Comparison of ENCODE assay signal across 23 mouse cellular contexts in the genomic region with DNA sequence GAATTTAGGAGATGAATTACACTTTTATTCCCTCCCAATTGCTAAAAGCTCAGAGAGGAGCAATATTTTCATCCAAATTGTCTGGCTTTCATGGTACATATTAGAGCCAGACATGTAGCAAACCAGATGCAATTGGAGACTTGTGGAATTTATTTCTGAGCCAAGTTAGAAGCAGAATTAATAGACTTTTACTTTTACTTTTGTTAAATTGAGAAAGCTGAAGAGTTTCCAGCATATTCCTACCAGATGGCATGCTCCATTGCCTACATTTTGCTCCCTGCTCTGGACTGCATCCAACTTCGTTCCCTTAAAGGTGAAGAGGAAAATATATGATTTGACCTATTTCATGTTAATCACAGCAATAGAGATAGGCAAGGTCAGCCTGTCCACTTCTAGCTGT.
A peak's percentile ranks its signal among the peaks of the same experiment; 100 is the strongest.
DNase-seq lines count a peak whose midpoint lies in the region; ATAC-seq and TF ChIP-seq lines count a peak whose summit lies in the region.
"Had no signal": no experiment of that assay in that cellular context is flagged by ENCODE, and none has a peak within 500 bp of the region (broad histone marks: within the 10 kb centered on the region; RNA-seq: fewer than 3 reads in every experiment).

No protein-coding gene starts in this region.

- H3K9me3 ChIP-seq in heart, embryonic 12.5 days (replicated peaks): no peaks in the 10 kb centered on the region
- H3K9me3 ChIP-seq: heart, embryonic 10.5 days; limb, embryonic 15.5 days; lung, embryonic 15.5 days had no signal

- H3K4me2 ChIP-seq in heart, embryonic 12.5 days: no peak overlapping the region
- H3K4me2 ChIP-seq: limb, embryonic 15.5 days; lung, embryonic 15.5 days had no signal

- TF ChIP-seq CTCF in layer of hippocampus, adult 2 months (conservative IDR thresholded peaks at IDR 0.05): no peak

- H3K9ac ChIP-seq in heart, embryonic 12.5 days: no peak overlapping the region
- H3K9ac ChIP-seq: limb, embryonic 15.5 days; liver, embryonic 14.5 days; lung, embryonic 15.5 days had no signal

- ATAC-seq in heart, embryonic 12.5 days (ENCODE audit: insufficient number of reproducible peaks, low FRiP score): no peak
- ATAC-seq: hindbrain, postnatal 0 days; intestine, embryonic 16.5 days had no signal

- H3K27ac ChIP-seq in heart, embryonic 12.5 days (ENCODE audit: poor library complexity, severe bottlenecking): no peak overlapping the region
- H3K27ac ChIP-seq in layer of hippocampus, adult 2 months: peak overlapping the region; percentile 36; the same call in 1 of the 2 replicates
- H3K27ac ChIP-seq: heart, embryonic 10.5 days; hindbrain, postnatal 0 days; limb, embryonic 15.5 days; liver, embryonic 14.5 days; lung, embryonic 15.5 days had no signal

- H3K4me1 ChIP-seq in heart, embryonic 12.5 days (replicated peaks): no peaks in the 10 kb centered on the region
- H3K4me1 ChIP-seq: heart, embryonic 10.5 days; limb, embryonic 15.5 days; lung, embryonic 15.5 days had no signal

- no peak overlapping the region for H3K4me3 ChIP-seq in heart, embryonic 12.5 days
- H3K4me3 ChIP-seq in layer of hippocampus, adult 2 months: no peak overlapping the region
- H3K4me3 ChIP-seq: heart, embryonic 10.5 days; limb, embryonic 15.5 days; lung, embryonic 15.5 days had no signal

- DNase-seq in cerebellum, postnatal 10 days: peak; percentile 20 to 24
- DNase-seq in cerebellum, adult 11 months: no peak
- peak; percentile 5 to 25 for DNase-seq in heart, adult 18-20 months
- DNase-seq in layer of hippocampus, adult 2 months (ENCODE audit: low spot score in 2 of 2): peak in 1 of 2 experiments; percentile 16
- DNase-seq in layer of hippocampus, postnatal 25 days (ENCODE audit: extremely low spot score in 1 of 2, low spot score in 1 of 2): no peak
- peak; percentile 6 for DNase-seq in layer of hippocampus, adult 9-11 months
- DNase-seq in ovary, postnatal 36 days (ENCODE audit: low spot score): no peak
- DNase-seq: cerebellum, adult 8-10 months; gastrocnemius, postnatal 14 days; kidney, adult 9 months; kidney, postnatal 14 days; lung, postnatal 4 days; midbrain, embryonic 14.5 days; right cerebral cortex, postnatal 25 days; spleen, adult 18-20 months; thymus, postnatal 14 days had no signal

- 67% methylated on average over 1 of the region's 1 CpGs for WGBS in heart, embryonic 12.5 days

- H3K27me3 ChIP-seq in heart, embryonic 12.5 days (replicated peaks): no peaks in the 10 kb centered on the region
- H3K27me3 ChIP-seq: limb, embryonic 15.5 days; lung, embryonic 15.5 days had no signal

- H3K36me3 ChIP-seq in heart, embryonic 12.5 days: no peaks in the 10 kb centered on the region
- H3K36me3 ChIP-seq: heart, embryonic 10.5 days; limb, embryonic 15.5 days; lung, embryonic 15.5 days had no signal

Comparison
In these comparisons a context has a peak if more than half of its experiments do, and no peak if none do; other contexts are left out.
1. DNase-seq: peak in cerebellum, postnatal 10 days (2 of 2), heart, adult 18-20 months (2 of 2) and layer of hippocampus, adult 9-11 months (single experiment); none in cerebellum, adult 11 months (single experiment), layer of hippocampus, postnatal 25 days (0 of 2) and ovary, postnatal 36 days (single experiment).